31 mouse cellular contexts compared by ENCODE assay signal in genomic region chr3:88925651-88926050, GRCm38 (mm10). TPM values are rescaled to one million over a fixed set of nuclear protein-coding genes. Genes with fewer than 3 reads are reported as not detected.
DNase-seq lines count a peak whose midpoint lies in the region; ATAC-seq and TF ChIP-seq lines count a peak whose summit lies in the region.
"Had no signal": no experiment of that assay in that cellular context is flagged by ENCODE, and none has a peak within 500 bp of the region (broad histone marks: within the 10 kb centered on the region; RNA-seq: fewer than 3 reads in every experiment).

No protein-coding gene starts in this region.

- no peak overlapping the region for H3K9ac ChIP-seq in stomach, postnatal 0 days (ENCODE audit: low read length)
- H3K9ac ChIP-seq: embryonic facial prominence, embryonic 12.5 days; heart, embryonic 12.5 days; hindbrain, embryonic 14.5 days; limb, embryonic 15.5 days; liver, embryonic 14.5 days; lung, embryonic 15.5 days; midbrain, embryonic 12.5 days; neural tube, embryonic 12.5 days had no signal

- no peak for TF ChIP-seq EP300 in stomach, postnatal 0 days (optimal IDR thresholded peaks at IDR 0.05)

- peaks cover 100% of the 10 kb centered on the region for H3K36me3 ChIP-seq in E14TG2a.4 (ENCODE audit: insufficient read depth, low read length)
- peaks cover 39% of the 10 kb centered on the region for H3K36me3 ChIP-seq in stomach, postnatal 0 days (ENCODE audit: control insufficient read depth, insufficient read depth, low read length)

- intact Hi-C loops in gastrocnemius, adult 2 months (cut with DNase I), result no loop called here
- intact Hi-C loops in gastrocnemius, postnatal 14 days (cut with DNase I; ENCODE audit: low total_unique reads), result no loop called here
- intact Hi-C loops in left cerebral cortex, adult 2 months (cut with DNase I), result no loop called here
- intact Hi-C loops in left cerebral cortex, postnatal 14 days (cut with DNase I), result no loop called here

- no peak overlapping the region for H3K4me3 ChIP-seq in gastrocnemius, adult 2 months
- H3K4me3 ChIP-seq in left cerebral cortex, adult 2 months, result no peak overlapping the region
- no peak overlapping the region for H3K4me3 ChIP-seq in E14TG2a.4 (replicated peaks; ENCODE audit: low read length)
- H3K4me3 ChIP-seq in stomach, postnatal 0 days (ENCODE audit: low read depth, low read length), result no peak overlapping the region
- H3K4me3 ChIP-seq: embryonic facial prominence, embryonic 12.5 days; heart, embryonic 12.5 days; limb, embryonic 15.5 days; lung, embryonic 15.5 days; megakaryocyte, embryonic 14.5 days; midbrain, embryonic 12.5 days; myocyte; neural tube, embryonic 12.5 days had no signal

- H3K4me1 ChIP-seq in E14TG2a.4 (replicated peaks; ENCODE audit: low read depth, low read length), result peaks cover 4% of the 10 kb centered on the region
- H3K4me1 ChIP-seq in stomach, postnatal 0 days (replicated peaks; ENCODE audit: control insufficient read depth, insufficient read depth), result no peaks in the 10 kb centered on the region
- H3K4me1 ChIP-seq: embryonic facial prominence, embryonic 12.5 days; limb, embryonic 15.5 days; lung, embryonic 15.5 days; megakaryocyte, embryonic 14.5 days; midbrain, embryonic 12.5 days; neural tube, embryonic 12.5 days had no signal

- peaks cover 17% of the 10 kb centered on the region for H3K9me3 ChIP-seq in E14TG2a.4 (ENCODE audit: low read length)
- no peaks in the 10 kb centered on the region for H3K9me3 ChIP-seq in stomach, postnatal 0 days (ENCODE audit: control insufficient read depth, low read length)
- H3K9me3 ChIP-seq: embryonic facial prominence, embryonic 12.5 days; limb, embryonic 15.5 days; lung, embryonic 15.5 days had no signal

- no peak for DNase-seq in gastrocnemius, adult 2 months
- DNase-seq in gastrocnemius, postnatal 14 days, result no peak
- DNase-seq in left cerebral cortex, adult 2 months (ENCODE audit: extremely low spot score in 1 of 2, low spot score in 2 of 2), result no peak
- no peak for DNase-seq in left cerebral cortex, postnatal 14 days (ENCODE audit: low spot score in 2 of 2)
- no peak for DNase-seq in stomach, postnatal 0 days (ENCODE audit: low spot score)
- DNase-seq in embryo, embryonic 10 days (ENCODE audit: low spot score), result no peak
- DNase-seq: adrenal gland, postnatal 36 days; cerebellum, adult 2 months; cerebellum, postnatal 36 days; embryo, embryonic 11 days; gastrocnemius, postnatal 36 days; heart, adult 18-20 months; kidney, adult 2 months; lung, postnatal 4 days; right cerebral cortex, adult 18-20 months; spleen, adult 18-20 months; thymus, adult 18-20 months; thymus, postnatal 25 days had no signal

- H3K27me3 ChIP-seq in E14TG2a.4 (ENCODE audit: insufficient read depth, low read length), result no peaks in the 10 kb centered on the region
- H3K27me3 ChIP-seq in stomach, postnatal 0 days (ENCODE audit: control insufficient read depth, insufficient read depth, low read length), result no peaks in the 10 kb centered on the region
- H3K27me3 ChIP-seq: embryonic facial prominence, embryonic 12.5 days; heart, embryonic 12.5 days; limb, embryonic 15.5 days; lung, embryonic 15.5 days; megakaryocyte, embryonic 14.5 days; midbrain, embryonic 12.5 days; neural tube, embryonic 12.5 days had no signal

- peak overlapping the region; percentile 66 for H3K27ac ChIP-seq in gastrocnemius, adult 2 months
- no peak overlapping the region for H3K27ac ChIP-seq in left cerebral cortex, adult 2 months
- H3K27ac ChIP-seq in stomach, postnatal 0 days (replicated peaks), result no peak overlapping the region
- H3K27ac ChIP-seq: embryonic facial prominence, embryonic 12.5 days; hindbrain, embryonic 14.5 days; limb, embryonic 15.5 days; liver, embryonic 14.5 days; lung, embryonic 15.5 days; midbrain, embryonic 12.5 days; neural tube, embryonic 12.5 days had no signal

- TF ChIP-seq CTCF in gastrocnemius, adult 2 months (IDR thresholded peaks at IDR 0.05), result 0 out of 2 replicates have a peak, but pooled peaks have one; percentile 9
- TF ChIP-seq CTCF in left cerebral cortex, adult 2 months (IDR thresholded peaks at IDR 0.05), result peak; percentile 29
- TF ChIP-seq CTCF in E14TG2a.4 (conservative IDR thresholded peaks at IDR 0.05; ENCODE audit: low read length), result peak; percentile 15; the same call in 1 of the 2 replicates
- peak; percentile 16; the same call in 1 of the 2 replicates for TF ChIP-seq CTCF in stomach, postnatal 0 days (IDR thresholded peaks at IDR 0.05; ENCODE audit: low read depth)

- no peak overlapping the region for H3K4me2 ChIP-seq in stomach, postnatal 0 days (replicated peaks; ENCODE audit: low read depth)
- H3K4me2 ChIP-seq: embryonic facial prominence, embryonic 12.5 days; heart, embryonic 12.5 days; hindbrain, embryonic 14.5 days; limb, embryonic 15.5 days; lung, embryonic 15.5 days; midbrain, embryonic 12.5 days; neural tube, embryonic 12.5 days had no signal

- ATAC-seq in stomach, postnatal 0 days (ENCODE audit: low FRiP score, low TSS enrichment), result no peak
- ATAC-seq: forebrain, embryonic 14.5 days; inflammation-experienced regulatory T-cells, adult 6 months had no signal

- 81% methylated on average over 2 of the region's 2 CpGs for WGBS in stomach, postnatal 0 days

RNA-seq across cellular contexts. Expression of gene Msto1, which starts 11.9 kb away (rescaled TPM):
- total RNA-seq in gastrocnemius, adult 2 months (2021), result 1 to 10 TPM; 7.0 to 8.6 TPM
- total RNA-seq in gastrocnemius, postnatal 14 days (2021), result 10 to 100 TPM; 10.5 to 12.6 TPM
- total RNA-seq in left cerebral cortex, adult 2 months (2021), result 10 to 100 TPM; 20.2 TPM
- total RNA-seq in left cerebral cortex, postnatal 14 days (2021), result 10 to 100 TPM; 22.8 to 28.7 TPM
- 23.6 and 24.9 TPM in 2 replicates for polyA plus RNA-seq in stomach, postnatal 0 days (2015; fragmentation: Nextera tagmentation; extraction: Ambion mirVana)

RNA-seq across cellular contexts. Expression of gene Ash1l, which starts 24.8 kb away (rescaled TPM):
- 10 to 100 TPM; 34.2 to 35.6 TPM for total RNA-seq in gastrocnemius, adult 2 months (2021)
- total RNA-seq in gastrocnemius, postnatal 14 days (2021), result 10 to 100 TPM; 24.4 to 24.7 TPM
- total RNA-seq in left cerebral cortex, adult 2 months (2021), result 10 to 100 TPM; 96.1 to 96.9 TPM
- total RNA-seq in left cerebral cortex, postnatal 14 days (2021), result 10 to 100 TPM; 64.0 to 66.9 TPM
- polyA plus RNA-seq in stomach, postnatal 0 days (2015; fragmentation: Nextera tagmentation; extraction: Ambion mirVana), result 8.6 and 9.2 TPM in 2 replicates

RNA-seq across cellular contexts. Expression of gene Dap3, which starts 25.3 kb away (rescaled TPM):
- total RNA-seq in gastrocnemius, adult 2 months (2021), result 10 to 100 TPM; 65.5 to 79.9 TPM
- 10 to 100 TPM; 58.7 to 62.5 TPM for total RNA-seq in gastrocnemius, postnatal 14 days (2021)
- 100 to 1,000 TPM in 1 of 2 experiments, 10 to 100 TPM in 1; 97.5 to 113 TPM for total RNA-seq in left cerebral cortex, adult 2 months (2021)
- 100 to 1,000 TPM; 109 to 111 TPM for total RNA-seq in left cerebral cortex, postnatal 14 days (2021)
- polyA plus RNA-seq in stomach, postnatal 0 days (2015; fragmentation: Nextera tagmentation; extraction: Ambion mirVana), result 99.0 and 105 TPM in 2 replicates
